Mouse (Mus musculus) adipocyte (in vitro differentiated cells): ENCODE results near the gene Vmn1r131.
"Not testable (repeated sequence)": the region's sequence is repeated elsewhere in the genome, so short reads cannot be mapped to it uniquely, and the experiment has no call there.

Source experiments
- DNase-seq: peaks from one replicate; pipeline ENCODE4 v3.0.0-alpha.2; 2016; ENCODE audit warnings: low spot score

The Vmn1r131 gene

GRCm38 (mm10) chr7:21545990-21546389 lies at the start of gene Vmn1r131:
Vmn1r131 (minus strand) TSS chr7:21546090.
- DNase-seq: not testable (repeated sequence)

- DNase-seq: not testable (repeated sequence)
Measured at GRCm38 (mm10) chr7:21511480-21511879, 34.4 kb downstream of the Vmn1r131 start, which contains the start of gene Vmn1r130. Vmn1r130 (plus strand) TSS chr7:21511780.
